In genomic region chr17:63285265-63285939, GRCm38 (mm10) we compare ENCODE assay signal across 10 mouse cellular contexts.
A peak's percentile ranks its signal among the peaks of the same experiment; 100 is the strongest.
DNase-seq lines count a peak whose midpoint lies in the region; ATAC-seq and TF ChIP-seq lines count a peak whose summit lies in the region.
"Had no signal": no experiment of that assay in that cellular context is flagged by ENCODE, and none has a peak within 500 bp of the region (broad histone marks: within the 10 kb centered on the region; RNA-seq: fewer than 3 reads in every experiment).

No protein-coding gene starts in this region.

- no peaks in the 10 kb centered on the region for H3K9me3 ChIP-seq in liver, embryonic 11.5 days (ENCODE audit: control insufficient read depth, low read length)
- no peaks in the 10 kb centered on the region for H3K9me3 ChIP-seq in forebrain, embryonic 13.5 days (replicated peaks)
- no peaks in the 10 kb centered on the region for H3K9me3 ChIP-seq in hindbrain, embryonic 12.5 days (replicated peaks)
- no peaks in the 10 kb centered on the region for H3K9me3 ChIP-seq in neural tube, embryonic 15.5 days (replicated peaks)
- H3K9me3 ChIP-seq: megakaryocyte, embryonic 14.5 days had no signal

- intact Hi-C loops in left cerebral cortex, postnatal 10 days (cut with DNase I): no loop called here

- peaks cover 6% of the 10 kb centered on the region for H3K4me1 ChIP-seq in liver, adult 2 months (ENCODE audit: control insufficient read depth, insufficient read depth, low read length)
- no peaks in the 10 kb centered on the region; the same call in 1 of the 2 replicates for H3K4me1 ChIP-seq in liver, embryonic 11.5 days (replicated peaks; ENCODE audit: control insufficient read depth, insufficient read depth, low read length)
- peaks cover 24% of the 10 kb centered on the region for H3K4me1 ChIP-seq in forebrain, embryonic 13.5 days
- peaks cover 5% of the 10 kb centered on the region; the same call in 1 of the 2 replicates for H3K4me1 ChIP-seq in hindbrain, embryonic 12.5 days
- peaks cover 26% of the 10 kb centered on the region for H3K4me1 ChIP-seq in neural tube, embryonic 15.5 days

- H3K27ac ChIP-seq in liver, adult 2 months (replicated peaks; ENCODE audit: insufficient read depth, low read depth, low read length): peak overlapping the region; percentile 19
- H3K27ac ChIP-seq in liver, embryonic 11.5 days (ENCODE audit: low read depth, low read length): no peak overlapping the region
- H3K27ac ChIP-seq in forebrain, embryonic 13.5 days: no peak overlapping the region
- H3K27ac ChIP-seq in hindbrain, embryonic 12.5 days: no peak overlapping the region
- peak overlapping the region; percentile 41; the same call in 1 of the 2 replicates for H3K27ac ChIP-seq in neural tube, embryonic 15.5 days (replicated peaks)

- peak; percentile 96 for DNase-seq in liver, adult 2 months (ENCODE audit: extremely low read depth, low read depth, low spot score)
- DNase-seq in liver, embryonic 11.5 days (ENCODE audit: low spot score): no peak
- peak; percentile 67 to 86 for DNase-seq in left cerebral cortex, postnatal 10 days (ENCODE audit: extremely low spot score in 1 of 2, low spot score in 2 of 2)
- DNase-seq in spleen, adult 12 weeks (ENCODE audit: low spot score): no peak
- no peak for DNase-seq in spleen, adult 18-20 months

- no peak for TF ChIP-seq POLR2A in liver, adult 2 months (IDR thresholded peaks at IDR 0.05; ENCODE audit: extremely low read depth, insufficient read depth, low read length)

- H3K4me3 ChIP-seq in liver, adult 2 months (ENCODE audit: insufficient read depth, low read depth, low read length): no peak overlapping the region
- no peak overlapping the region for H3K4me3 ChIP-seq in liver, embryonic 11.5 days (ENCODE audit: low read depth, low read length)
- no peak overlapping the region for H3K4me3 ChIP-seq in forebrain, embryonic 13.5 days
- no peak overlapping the region for H3K4me3 ChIP-seq in hindbrain, embryonic 12.5 days
- no peak overlapping the region for H3K4me3 ChIP-seq in neural tube, embryonic 15.5 days (replicated peaks)
- H3K4me3 ChIP-seq: erythroblast, embryonic 14.5 days; megakaryocyte, embryonic 14.5 days had no signal

- no peak for ATAC-seq in liver, embryonic 11.5 days (replicated peaks; ENCODE audit: low FRiP score)
- peak; percentile 93 for ATAC-seq in forebrain, embryonic 13.5 days
- peak; percentile 73 for ATAC-seq in hindbrain, embryonic 12.5 days (ENCODE audit: low FRiP score)
- ATAC-seq in neural tube, embryonic 15.5 days (ENCODE audit: low FRiP score): peak; percentile 86

- H3K4me2 ChIP-seq in liver, embryonic 11.5 days: no peak overlapping the region
- H3K4me2 ChIP-seq in forebrain, embryonic 13.5 days: no peak overlapping the region
- no peak overlapping the region for H3K4me2 ChIP-seq in hindbrain, embryonic 12.5 days (replicated peaks)
- no peak overlapping the region for H3K4me2 ChIP-seq in neural tube, embryonic 15.5 days

- H3K79me2 ChIP-seq in liver, adult 2 months (ENCODE audit: control insufficient read depth, insufficient read depth, low read length): peaks cover 8% of the 10 kb centered on the region; the same call in 1 of the 2 replicates

- H3K27me3 ChIP-seq in liver, adult 2 months (ENCODE audit: control insufficient read depth, insufficient read depth, low read length): no peaks in the 10 kb centered on the region
- H3K27me3 ChIP-seq in liver, embryonic 11.5 days (replicated peaks; ENCODE audit: control insufficient read depth, insufficient read depth, low read length): no peaks in the 10 kb centered on the region
- H3K27me3 ChIP-seq in forebrain, embryonic 13.5 days: 0 out of 2 replicates have a peak, but pooled peaks cover 9% of the 10 kb centered on the region
- H3K27me3 ChIP-seq in hindbrain, embryonic 12.5 days: no peaks in the 10 kb centered on the region
- H3K27me3 ChIP-seq in neural tube, embryonic 15.5 days (replicated peaks): no peaks in the 10 kb centered on the region
- H3K27me3 ChIP-seq: megakaryocyte, embryonic 14.5 days had no signal

- no peak overlapping the region for H3K9ac ChIP-seq in liver, adult 2 months (ENCODE audit: low read depth, low read length)
- no peak overlapping the region for H3K9ac ChIP-seq in liver, embryonic 11.5 days (ENCODE audit: low read depth, low read length)
- no peak overlapping the region for H3K9ac ChIP-seq in forebrain, embryonic 13.5 days
- H3K9ac ChIP-seq in hindbrain, embryonic 12.5 days: no peak overlapping the region
- no peak overlapping the region for H3K9ac ChIP-seq in neural tube, embryonic 15.5 days (replicated peaks)

- H3K36me3 ChIP-seq in liver, adult 2 months (ENCODE audit: control insufficient read depth, insufficient read depth, low read length): no peaks in the 10 kb centered on the region; the same call in 1 of the 2 replicates
- no peaks in the 10 kb centered on the region for H3K36me3 ChIP-seq in liver, embryonic 11.5 days (ENCODE audit: control insufficient read depth, insufficient read depth, low read length)
- H3K36me3 ChIP-seq in forebrain, embryonic 13.5 days (ENCODE audit: poor library complexity, severe bottlenecking): no peaks in the 10 kb centered on the region
- no peaks in the 10 kb centered on the region for H3K36me3 ChIP-seq in hindbrain, embryonic 12.5 days
- H3K36me3 ChIP-seq in neural tube, embryonic 15.5 days: no peaks in the 10 kb centered on the region

- no peak for TF ChIP-seq CTCF in liver, adult 2 months (IDR thresholded peaks at IDR 0.05; ENCODE audit: low read depth, low read length)

- 20% methylated on average over 11 of the region's 11 CpGs for WGBS in liver, adult 2 months
- 87% methylated on average over 11 of the region's 11 CpGs for WGBS in liver, embryonic 11.5 days
- 23% methylated on average over 11 of the region's 11 CpGs for WGBS in forebrain, embryonic 13.5 days
- WGBS in hindbrain, embryonic 12.5 days: 55% methylated on average over 11 of the region's 11 CpGs
- WGBS in neural tube, embryonic 15.5 days: 30% methylated on average over 11 of the region's 11 CpGs

Comparison
In these comparisons a context has a peak if more than half of its experiments do, and no peak if none do; other contexts are left out.
1. DNase-seq: peak in liver, adult 2 months (single experiment) and left cerebral cortex, postnatal 10 days (2 of 2); none in liver, embryonic 11.5 days (single experiment), spleen, adult 12 weeks (single experiment) and spleen, adult 18-20 months (0 of 2).
2. H3K27ac ChIP-seq: peak in liver, adult 2 months (single experiment) and neural tube, embryonic 15.5 days (single experiment); none in liver, embryonic 11.5 days (single experiment), forebrain, embryonic 13.5 days (single experiment) and hindbrain, embryonic 12.5 days (single experiment).